Mouse (Mus musculus): ENCODE results near the gene Gmeb1. TPM values are rescaled to one million over a fixed set of nuclear protein-coding genes. Genes with fewer than 3 reads are reported as not detected.

Gmeb1 gene
- 4.6 and 7.3 TPM in 2 replicates for polyA plus RNA-seq (2012; rRNA removed)

GRCm38 (mm10) chr4:132261514-132262357 lies at the start of gene Gmeb1:
TSS of gene Gmeb1 (minus strand) at chr4:132261602.

GRCm38 (mm10) chr4:132302939-132303479 lies 41.6 kb upstream of the Gmeb1 start, which contains the start of gene Rab42:
TSS of gene Rab42 (minus strand) at chr4:132303385.

GRCm38 (mm10) chr4:132274156-132274862 lies 12.9 kb upstream of the Gmeb1 start, which contains the start of gene Taf12:
TSS of gene Taf12 (plus strand) at chr4:132274375.

GRCm38 (mm10) chr4:132211953-132212734 lies 49.3 kb downstream of the Gmeb1 start, which contains the start of gene Ythdf2:
TSS of gene Ythdf2 (minus strand) at chr4:132212303.

Other genes starting within 250 kb of the Gmeb1 start
- 0.04 and 0.13 TPM in 2 replicates for gene Gm10300, start 186.9 kb downstream of the Gmeb1 start, polyA plus RNA-seq (2012; rRNA removed)
- gene Epb41, start 186.3 kb downstream of the Gmeb1 start, polyA plus RNA-seq (2012; rRNA removed) = 14.7 and 17.4 TPM in 2 replicates
- gene Oprd1, start 117.1 kb downstream of the Gmeb1 start, polyA plus RNA-seq (2012; rRNA removed) = 0.69 and 0.76 TPM in 2 replicates
- 6.0 and 7.3 TPM in 2 replicates for gene Ythdf2, start 49.3 kb downstream of the Gmeb1 start, polyA plus RNA-seq (2012; rRNA removed)
- gene Taf12, start 12.8 kb upstream of the Gmeb1 start, polyA plus RNA-seq (2012; rRNA removed) = 1.00 and 1.1 TPM in 2 replicates
- gene Rab42, start 41.8 kb upstream of the Gmeb1 start, polyA plus RNA-seq (2012; rRNA removed) = 0.47 and 0.77 TPM in 2 replicates
- 7.4 and 7.6 TPM in 2 replicates for gene Trnau1ap, start 67.9 kb upstream of the Gmeb1 start, polyA plus RNA-seq (2012; rRNA removed)
- gene Rcc1, start 92.0 kb upstream of the Gmeb1 start, polyA plus RNA-seq (2012; rRNA removed) = 3.5 and 3.9 TPM in 2 replicates
- gene Phactr4, start 160.9 kb upstream of the Gmeb1 start, polyA plus RNA-seq (2012; rRNA removed) = 6.6 and 8.0 TPM in 2 replicates
- 0.89 and 1.0 TPM in 2 replicates for gene Med18, start 202.3 kb upstream of the Gmeb1 start, polyA plus RNA-seq (2012; rRNA removed)
- 5.3 and 6.4 TPM in 2 replicates for gene Sesn2, start 248.9 kb upstream of the Gmeb1 start, polyA plus RNA-seq (2012; rRNA removed)

Measured in stomach, adult 2 months (tissue).